8 mouse cellular contexts compared by ENCODE assay signal in genomic region chr5:115272812-115273548, GRCm38 (mm10). TPM values are rescaled to one million over a fixed set of nuclear protein-coding genes. Genes with fewer than 3 reads are reported as not detected.
DNase-seq lines count a peak whose midpoint lies in the region; ATAC-seq lines count a peak whose summit lies in the region.

TSS of gene Rnf10 (minus strand) at chr5:115272898.

- H3K36me3 ChIP-seq in hindbrain, embryonic 16.5 days (ENCODE audit: control insufficient read depth, insufficient read depth, low read length) = 0 out of 2 replicates have a peak, but pooled peaks cover 2% of the 10 kb centered on the region
- no peaks in the 10 kb centered on the region for H3K36me3 ChIP-seq in macrophage (ENCODE audit: inconsistent target)

- H3K4me3 ChIP-seq in hindbrain, embryonic 16.5 days (ENCODE audit: low read length) = peak within 1 kb of the TSS; percentile 99
- peak within 1 kb of the TSS; percentile 74 for H3K4me3 ChIP-seq in macrophage (ENCODE audit: inconsistent target)

- peaks cover 46% of the 10 kb centered on the region for H3K79me2 ChIP-seq in macrophage (ENCODE audit: inconsistent target)

- H3K4me2 ChIP-seq in hindbrain, embryonic 16.5 days (ENCODE audit: low read length) = peak within 1 kb of the TSS; percentile 85

- no peaks in the 10 kb centered on the region for H3K27me3 ChIP-seq in hindbrain, embryonic 16.5 days (replicated peaks; ENCODE audit: control insufficient read depth, insufficient read depth, low read length)

- DNase-seq in T-cell, adult 2 months (ENCODE audit: low spot score) = peak; percentile 95
- DNase-seq in cerebellum, postnatal 36 days = peak; percentile 95 to 100
- peak; percentile 99 for DNase-seq in gastrocnemius, adult 18-20 months (ENCODE audit: low spot score)
- peak; percentile 97 for DNase-seq in left cerebral cortex, adult 18-20 months (ENCODE audit: low spot score in 2 of 2)
- peak; percentile 96 for DNase-seq in right cerebral cortex, adult 18-20 months
- DNase-seq in urinary bladder, postnatal 10 days (ENCODE audit: low spot score) = peak; percentile 80

- peak within 1 kb of the TSS; percentile 99 for H3K9ac ChIP-seq in hindbrain, embryonic 16.5 days (ENCODE audit: low read depth, low read length)

- 13% methylated on average over 24 of the region's 26 CpGs for WGBS in hindbrain, embryonic 16.5 days
- WGBS in macrophage (ENCODE audit: missing documents) = 13% methylated on average over 26 of the region's 26 CpGs

- peaks cover 30% of the 10 kb centered on the region for H3K4me1 ChIP-seq in hindbrain, embryonic 16.5 days (ENCODE audit: control insufficient read depth, insufficient read depth, low read depth, low read length)

- peak within 1 kb of the TSS; percentile 90 for H3K27ac ChIP-seq in hindbrain, embryonic 16.5 days (ENCODE audit: low read depth, low read length)
- peak within 1 kb of the TSS; percentile 54 for H3K27ac ChIP-seq in macrophage

- no peaks in the 10 kb centered on the region for H3K9me3 ChIP-seq in hindbrain, embryonic 16.5 days (ENCODE audit: control insufficient read depth, low read length)

- peak; percentile 91 for ATAC-seq in hindbrain, embryonic 16.5 days

RNA-seq across cellular contexts. Expression of gene Rnf10, which starts in this region (rescaled TPM):
- 100 to 1,000 TPM; 275 to 312 TPM for total RNA-seq in gastrocnemius, adult 18-20 months (2021)
- polyA plus RNA-seq in hindbrain, embryonic 16.5 days (2015; fragmentation: Nextera tagmentation; extraction: Ambion mirVana) = 146 and 180 TPM in 2 replicates
- total RNA-seq in left cerebral cortex, adult 18-20 months (2021) = 100 to 1,000 TPM; 247 to 256 TPM
- 100 to 1,000 TPM in 23 of 26 experiments, 10 to 100 TPM in 3; 78.3 to 198 (median 139) TPM for total RNA-seq in macrophage (2018; cell fraction: chromatin; rRNA removed)
- 100 to 1,000 TPM; 101 to 133 (median 123) TPM for total RNA-seq in macrophage (2018; cell fraction: cytosol; rRNA removed)
- 100 to 1,000 TPM in 21 of 26 experiments, 10 to 100 TPM in 5; 87.0 to 147 (median 113) TPM for total RNA-seq in macrophage (2018; cell fraction: nucleus; rRNA removed)
- polyA plus RNA-seq in macrophage (2018) = 89.0 to 101 TPM (median 92.8 TPM) in 3 replicates

Comparison
In these comparisons a context has a peak if more than half of its experiments do, and no peak if none do; other contexts are left out.
1. Peak in every context shown above with its lines: DNase-seq, ATAC-seq, H3K4me3 ChIP-seq and H3K27ac ChIP-seq.